Mouse (Mus musculus): ENCODE results near the gene Prlr.

Prlr gene

DNA sequence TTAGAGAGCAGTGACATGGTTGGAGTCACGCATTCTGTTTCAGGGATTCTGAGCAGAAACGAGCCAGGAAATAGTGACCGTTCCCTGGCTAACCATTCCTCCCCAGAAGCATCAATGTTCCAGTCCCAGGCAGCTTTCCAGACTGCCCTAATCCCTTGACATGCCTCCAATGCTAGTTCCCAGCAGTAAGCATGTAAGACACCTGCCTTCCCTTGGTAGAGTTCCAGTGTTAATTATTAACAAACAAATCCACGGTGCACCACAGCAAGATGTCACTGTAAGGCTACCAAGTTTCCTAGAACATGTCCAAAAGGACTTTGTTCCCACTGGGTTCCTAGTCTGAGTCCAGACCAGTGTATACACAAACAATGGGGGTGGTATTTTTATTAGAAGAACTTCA, 48.7 kb downstream of the Prlr start:
- ChIA-PET CTCF (no interaction called here), POLR2A (no interaction called here)

DNA sequence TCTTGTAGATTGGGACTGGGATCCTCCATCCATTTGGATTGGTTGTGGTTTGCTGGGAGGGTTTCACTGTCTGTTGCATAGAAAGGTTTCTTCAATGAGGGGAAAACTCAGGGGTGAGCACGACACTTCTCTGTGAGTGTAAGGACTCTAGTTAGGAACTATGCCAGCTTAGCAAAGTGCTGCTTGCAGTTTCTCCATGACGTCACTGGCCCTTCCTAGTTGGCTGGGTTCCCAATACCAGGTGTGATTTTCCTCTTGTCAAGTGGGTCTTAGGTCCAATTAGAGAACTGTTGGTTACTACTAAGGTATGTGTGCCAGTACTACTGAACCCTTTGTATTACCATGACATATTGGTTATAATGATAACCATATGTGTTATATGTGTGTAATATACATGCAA, 51.6 kb downstream of the Prlr start:
- ChIA-PET POLR2A (no interaction called here), CTCF (no interaction called here)

DNA sequence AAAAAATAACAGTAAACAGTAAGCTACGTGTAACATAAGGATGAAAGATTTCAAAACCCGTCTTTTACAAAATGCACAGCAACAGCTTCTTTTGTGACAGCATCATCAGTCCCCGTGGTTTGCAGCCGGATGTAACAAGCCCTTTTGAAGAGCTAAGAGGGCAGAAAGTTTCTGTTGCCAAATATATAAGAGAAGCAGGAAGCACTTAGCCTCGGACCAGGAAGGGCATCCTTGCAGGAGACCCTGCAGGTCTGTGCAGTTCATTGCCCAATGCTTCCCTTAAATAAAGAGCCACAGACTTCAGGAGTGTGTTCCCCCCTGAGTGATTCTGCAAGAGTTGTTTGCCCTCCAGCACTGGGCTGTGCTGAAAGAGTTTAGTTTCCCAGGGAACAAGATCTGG, 58.9 kb downstream of the Prlr start:
- POLR2A ChIA-PET, result no interaction called here
- CTCF ChIA-PET, result no interaction called here

- CTCF ChIA-PET, result no interaction called here
These were observed 59.8 kb downstream of the Prlr start for GRCm38 (mm10) chr15:10236812-10237211.

GRCm38 (mm10) chr15:10238454-10238853, 61.4 kb downstream of the Prlr start:
- ChIA-PET POLR2A (no interaction called here), CTCF (no interaction called here)

More at GRCm38 (mm10) chr15:10236812-10237211, 59.8 kb downstream of the Prlr start:
- POLR2A ChIA-PET, result no interaction called here

DNA sequence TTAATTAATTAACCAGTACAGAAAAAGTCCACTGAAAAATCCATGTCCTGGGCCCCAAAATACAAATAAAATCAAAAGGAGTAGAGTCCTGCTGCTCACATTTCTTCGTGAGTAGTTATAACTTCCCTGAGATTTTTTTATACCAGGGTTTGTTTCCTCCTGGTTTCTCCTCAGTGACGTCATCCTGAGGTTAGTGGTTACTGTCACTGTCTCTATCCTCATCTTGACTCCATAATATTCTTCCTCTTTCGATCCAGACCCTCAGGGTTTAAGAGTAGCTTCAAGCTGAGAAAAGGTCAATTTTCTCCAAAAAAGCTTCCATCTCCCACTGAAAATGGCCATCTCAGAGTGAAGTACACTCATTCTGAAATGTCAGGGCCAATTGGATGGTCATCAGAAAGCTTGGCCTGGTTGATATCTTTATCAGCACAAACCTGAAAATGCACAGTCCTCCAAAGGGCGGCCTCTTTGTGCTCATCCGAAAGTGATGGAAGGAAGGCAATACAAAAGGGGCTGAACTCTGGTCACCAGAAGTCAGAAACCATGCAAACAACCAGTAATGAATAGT, 63.3 kb downstream of the Prlr start:
- ChIA-PET CTCF (no interaction called here), POLR2A (interaction anchor here in 1 of 4 experiments (1.0 kb wide), 1 partner anchor 131 kb away, joined by 3 read pairs; no protein-coding TSS in a partner anchor)

- POLR2A ChIA-PET, result no interaction called here
- CTCF ChIA-PET, result no interaction called here
These were observed 65.2 kb downstream of the Prlr start for GRCm38 (mm10) chr15:10242250-10242649.

- CTCF ChIA-PET, result no interaction called here
- POLR2A ChIA-PET, result no interaction called here
These were observed 72.2 kb downstream of the Prlr start for GRCm38 (mm10) chr15:10249285-10249684.

DNA sequence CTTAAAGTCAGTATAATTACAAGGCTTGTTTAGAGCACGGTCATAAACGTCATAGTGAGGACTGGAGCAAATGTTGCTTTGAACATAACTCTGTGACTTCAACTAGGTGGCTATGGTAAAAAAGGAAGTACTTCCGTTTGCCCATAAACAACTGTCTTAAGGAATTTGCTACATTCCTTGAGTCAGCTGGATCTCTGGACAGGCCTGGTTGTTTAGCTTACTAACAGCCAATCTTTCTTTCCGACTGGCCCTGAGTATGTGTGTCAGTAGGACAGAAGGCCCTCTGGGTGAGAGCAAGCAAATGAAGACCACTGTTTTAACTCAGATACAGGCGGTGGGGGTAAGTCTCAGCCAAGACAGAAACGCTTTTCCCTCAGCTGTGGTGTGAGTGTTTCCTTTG, 73.7 kb downstream of the Prlr start:
- POLR2A ChIA-PET, result no interaction called here
- CTCF ChIA-PET, result no interaction called here

DNA sequence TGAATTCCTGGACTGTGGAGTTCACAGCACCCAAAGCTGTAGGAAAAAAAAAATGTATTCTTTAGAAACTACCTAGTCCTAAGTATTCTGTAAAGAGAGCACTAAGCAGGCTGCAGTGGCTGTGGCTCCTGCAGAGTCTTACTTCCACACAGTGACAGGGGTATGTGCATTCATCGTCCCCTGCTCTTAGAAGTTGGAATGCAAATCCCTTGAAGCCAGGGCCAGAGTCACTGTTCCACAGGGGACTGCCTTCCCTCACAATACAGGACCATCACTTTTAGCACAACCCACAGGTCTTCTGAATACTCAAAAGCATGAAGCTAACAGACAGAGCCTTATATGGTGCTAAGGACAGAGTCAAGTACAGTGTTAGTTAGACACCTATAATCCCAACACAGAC, 75.5 kb downstream of the Prlr start:
- CTCF ChIA-PET, result no interaction called here

GRCm38 (mm10) chr15:10262219-10262618, 85.2 kb downstream of the Prlr start:
- ChIA-PET CTCF (no interaction called here), POLR2A (no interaction called here)

More for the DNA sequence above, 75.5 kb downstream of the Prlr start:
- POLR2A ChIA-PET, result no interaction called here

GRCm38 (mm10) chr15:10262641-10263040, 85.6 kb downstream of the Prlr start:
- ChIA-PET POLR2A (no interaction called here), CTCF (no interaction called here)

DNA sequence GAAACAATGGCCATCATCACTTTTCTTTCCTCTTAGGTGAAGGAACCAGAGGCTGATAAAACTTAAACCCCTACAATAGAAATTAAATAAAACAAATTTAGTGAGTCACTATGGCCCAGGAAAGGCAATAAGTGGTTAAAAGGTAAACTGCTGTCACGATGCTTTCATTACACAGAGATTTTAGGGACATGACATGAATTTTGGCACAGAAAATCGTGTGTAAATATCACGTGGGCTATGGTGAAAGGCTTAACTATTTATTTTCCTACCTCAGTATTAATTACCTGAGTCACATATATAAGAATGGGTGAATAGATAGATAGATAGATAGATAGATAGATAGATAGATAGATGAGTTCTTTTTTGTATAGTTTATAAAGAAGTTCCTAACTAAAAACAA, 86.4 kb downstream of the Prlr start:
- POLR2A ChIA-PET, result no interaction called here

DNA sequence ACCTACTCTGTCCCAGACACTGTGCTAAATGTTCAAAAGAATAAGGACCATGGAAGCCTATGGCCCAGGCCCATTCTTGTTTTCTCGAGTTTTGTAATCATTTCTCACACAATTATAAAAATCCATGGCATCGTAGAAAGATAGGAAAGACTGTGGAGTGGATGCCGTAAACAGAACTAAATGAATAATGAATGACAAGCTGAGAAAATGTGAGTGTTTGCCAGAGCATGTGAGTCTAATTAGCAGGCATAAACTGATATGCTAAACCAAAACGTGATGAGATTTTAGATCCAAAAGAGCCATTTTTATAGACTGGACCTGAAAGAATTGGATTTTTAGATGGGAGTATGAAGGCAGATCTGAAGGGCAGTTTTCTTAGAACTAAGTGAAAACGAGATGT, 87.8 kb downstream of the Prlr start:
- ChIA-PET CTCF (no interaction called here), POLR2A (interaction anchor here in 1 of 4 experiments (0.7 kb wide), 1 partner anchor 344 kb away, joined by 5 read pairs; no protein-coding TSS in a partner anchor)

More for the DNA sequence above, 86.4 kb downstream of the Prlr start:
- CTCF ChIA-PET, result no interaction called here

GRCm38 (mm10) chr15:10267251-10267650, 90.2 kb downstream of the Prlr start:
- CTCF ChIA-PET, result no interaction called here
- POLR2A ChIA-PET, result no interaction called here

DNA sequence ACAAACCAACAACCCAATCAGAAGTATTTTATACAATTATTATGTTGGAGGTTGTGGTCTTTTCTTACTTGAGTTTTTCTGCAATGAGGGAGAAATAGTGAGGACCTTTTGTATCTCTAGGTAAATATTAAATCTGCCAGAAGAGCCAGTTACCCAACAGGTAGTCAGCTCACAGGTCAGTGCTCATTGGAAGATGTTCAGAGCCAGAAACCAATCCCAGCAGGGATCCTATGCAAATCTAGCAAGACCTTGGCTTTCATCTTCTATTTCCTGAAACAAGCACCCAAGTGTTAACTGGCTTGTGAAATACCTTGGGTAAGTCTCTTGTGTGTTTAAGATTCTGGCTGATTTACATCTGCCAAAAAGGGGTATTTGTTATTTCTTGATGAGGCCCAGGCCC, 99.3 kb downstream of the Prlr start:
- ChIA-PET CTCF (no interaction called here), POLR2A (interaction anchor here in 1 of 4 experiments (1.0 kb wide), 1 partner anchor 8 kb away, joined by 3 read pairs; no protein-coding TSS in a partner anchor)

- ChIA-PET CTCF (no interaction called here), POLR2A (interaction anchor here in 2 of 4 experiments (0.6 to 1.0 kb wide), 2 partner anchors 9 to 11 kb away, joined by 3 read pairs; no protein-coding TSS in a partner anchor)
These were observed 100.4 kb downstream of the Prlr start for GRCm38 (mm10) chr15:10277461-10277860.

DNA sequence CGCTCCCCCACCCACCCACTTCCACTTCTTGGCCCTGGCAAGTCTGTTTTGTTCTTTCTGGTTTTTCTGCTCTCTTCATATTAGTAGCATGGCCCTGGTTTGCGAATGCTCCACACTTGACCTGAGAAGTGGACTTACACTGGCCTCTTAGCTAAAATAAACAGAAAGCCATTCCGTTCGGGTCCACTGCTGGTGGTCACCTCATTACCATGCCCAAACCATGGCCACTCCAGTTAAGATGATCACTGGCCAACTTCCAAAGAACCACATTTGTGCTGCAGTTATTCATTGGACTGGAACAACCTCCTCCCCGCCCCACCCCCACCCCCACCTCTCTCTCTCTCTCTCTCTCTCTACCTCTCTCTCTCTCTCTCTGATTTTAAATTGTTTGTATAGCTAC, 104.5 kb downstream of the Prlr start:
- CTCF ChIA-PET, result no interaction called here
- POLR2A ChIA-PET, result no interaction called here

DNA sequence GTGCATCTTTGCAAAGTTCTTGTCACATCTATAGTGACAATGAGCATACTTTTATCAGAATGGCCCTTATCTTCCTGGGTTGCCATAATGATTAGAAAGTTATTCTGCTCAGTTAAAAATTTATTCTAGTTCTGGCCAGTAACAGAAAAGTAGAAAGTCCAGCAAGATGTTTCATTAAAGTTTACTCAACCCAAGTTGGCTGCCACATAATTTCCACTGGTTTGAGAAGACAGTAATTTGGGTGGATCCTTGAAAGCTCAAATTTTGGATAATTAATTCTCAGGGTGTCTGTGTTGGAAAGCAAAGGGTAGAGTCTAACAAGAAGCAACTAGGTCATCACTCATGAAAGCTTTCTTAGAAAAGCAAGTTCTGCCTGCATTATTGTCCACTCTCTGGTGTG, 106.6 kb downstream of the Prlr start:
- CTCF ChIA-PET, result no interaction called here
- POLR2A ChIA-PET, result no interaction called here

GRCm38 (mm10) chr15:10296570-10296969, 119.5 kb downstream of the Prlr start:
- POLR2A ChIA-PET, result no interaction called here
- CTCF ChIA-PET, result no interaction called here

GRCm38 (mm10) chr15:10298058-10298457, 121.0 kb downstream of the Prlr start:
- ChIA-PET POLR2A (no interaction called here), CTCF (no interaction called here)

- POLR2A ChIA-PET, result no interaction called here
- CTCF ChIA-PET, result no interaction called here
These were observed 122.4 kb downstream of the Prlr start for GRCm38 (mm10) chr15:10299467-10299866.

Data from embryonic stem cell, embryonic (primary cell).